Mouse (Mus musculus): ENCODE results near the gene Hopx.

Hopx gene

DNA sequence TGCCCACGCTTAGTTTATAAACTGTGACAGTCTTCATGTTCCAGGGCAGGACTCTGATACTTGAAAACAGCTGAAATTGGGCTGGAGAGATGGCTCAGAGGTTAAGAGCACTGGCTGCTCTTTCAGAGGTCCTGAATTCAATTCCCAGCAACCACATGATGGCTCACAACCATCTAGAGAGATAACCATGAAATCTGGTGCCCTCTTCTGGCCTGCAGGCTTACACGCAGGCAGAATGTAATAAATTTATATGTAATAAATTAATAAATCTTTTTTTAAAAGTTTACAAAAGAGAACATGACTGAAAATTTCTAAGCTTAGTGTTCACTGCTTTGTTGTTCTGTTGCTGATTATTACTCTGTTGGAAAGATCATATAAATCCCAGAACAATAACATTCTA lies 43.9 kb downstream of the Hopx start:
- DNase-seq (ENCODE audit: low spot score in 2 of 2): no peak

DNA sequence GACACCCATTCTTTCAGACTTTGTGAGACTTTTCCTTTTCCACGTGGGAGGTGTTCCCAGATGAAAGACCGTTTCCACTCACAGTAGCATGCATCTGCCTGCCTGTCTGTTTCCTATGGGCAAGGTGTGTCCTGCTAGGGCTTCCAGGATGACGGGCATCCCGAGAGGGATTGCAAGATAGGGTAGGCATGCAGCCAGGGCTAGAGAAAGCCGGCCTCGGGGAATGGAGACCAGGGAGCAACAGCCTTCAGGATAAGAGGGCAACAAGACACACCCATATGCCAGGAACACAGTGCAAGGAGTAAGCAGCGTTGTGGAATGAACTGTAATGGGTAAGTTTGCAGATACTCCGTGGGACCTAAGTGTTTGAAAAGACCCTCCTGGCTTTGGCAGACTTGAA lies 47.6 kb downstream of the Hopx start:
- DNase-seq (ENCODE audit: low spot score in 2 of 2): no peak

DNA sequence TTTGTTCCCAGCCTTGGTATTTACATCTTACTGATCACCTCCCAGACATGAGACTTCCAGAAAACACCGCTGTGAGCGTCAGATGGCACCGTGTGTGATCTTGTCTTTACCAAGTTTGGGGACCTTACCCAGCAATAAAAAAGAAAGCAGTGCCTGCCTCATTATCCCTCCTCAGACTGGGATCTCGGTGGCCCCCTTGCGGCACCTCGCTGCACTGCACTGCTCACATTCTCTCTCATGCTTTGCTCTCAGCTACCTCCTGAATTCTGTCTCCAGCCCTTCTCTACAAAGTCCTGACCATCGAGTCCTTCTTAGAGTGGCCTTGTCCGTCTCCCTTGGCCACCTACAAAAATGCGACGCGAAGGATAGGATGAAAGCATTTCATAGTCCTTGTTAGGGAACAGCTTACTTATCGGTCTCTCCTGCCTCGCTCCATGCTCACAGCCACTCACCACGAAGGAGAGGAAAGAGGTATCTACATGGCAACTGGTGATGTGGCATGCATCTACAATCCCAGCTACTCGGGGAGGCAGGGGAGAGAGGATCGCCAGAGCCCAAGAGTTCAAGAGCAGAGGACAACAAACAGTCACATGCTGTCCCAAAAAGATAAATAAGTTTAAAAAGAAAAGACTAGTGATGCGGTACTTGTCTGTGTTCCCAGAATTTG lies 53.4 kb downstream of the Hopx start:
- peak; percentile 48 to 64 for DNase-seq (ENCODE audit: low spot score in 2 of 2)

DNA sequence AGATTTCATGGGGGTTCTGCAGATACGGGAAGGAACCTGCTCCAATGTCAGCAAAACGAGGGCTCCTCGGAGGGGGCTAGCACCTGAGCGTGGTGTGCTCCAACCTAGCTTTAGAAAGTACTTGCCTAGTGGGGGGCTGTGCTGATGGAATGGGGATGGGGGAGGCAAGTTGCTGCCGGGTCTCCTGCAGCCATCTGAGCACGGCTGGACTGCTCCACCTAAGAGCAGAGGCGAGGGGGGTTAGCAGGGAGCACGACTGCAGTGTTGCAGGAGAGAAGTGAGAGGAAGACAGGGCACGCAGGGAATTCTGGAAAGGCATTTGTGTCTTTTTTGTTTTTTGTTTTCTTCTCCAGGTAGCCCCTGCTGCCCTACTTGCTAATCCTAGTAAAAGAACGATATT lies 54.6 kb downstream of the Hopx start:
- DNase-seq (ENCODE audit: low spot score in 2 of 2): no peak

DNA sequence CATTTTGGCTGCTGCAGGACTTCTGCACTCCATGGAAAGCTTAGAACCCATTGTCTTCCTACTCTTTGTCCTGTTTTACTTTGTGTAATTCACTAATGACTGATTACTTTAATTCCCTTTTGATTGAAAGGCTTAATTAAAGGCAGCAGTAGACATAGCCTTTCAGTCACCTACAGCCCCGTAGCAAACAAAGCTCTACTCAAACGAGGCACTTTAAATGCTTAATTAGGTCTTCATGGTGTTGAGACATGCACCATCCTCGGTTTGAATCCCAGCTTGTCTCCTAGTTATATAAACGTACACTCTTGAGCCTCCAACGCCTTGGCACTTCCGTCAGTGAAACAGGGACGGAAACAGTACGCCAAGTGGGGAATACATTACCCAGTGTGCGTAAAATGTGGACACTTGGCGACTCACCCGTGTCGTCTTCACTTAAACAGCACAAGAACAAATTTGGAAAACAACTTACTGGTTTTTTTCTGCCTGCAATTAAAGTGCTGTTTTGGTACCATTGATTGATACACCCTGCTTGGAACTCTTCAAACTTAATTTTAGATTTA lies 58.0 kb downstream of the Hopx start:
- no peak for DNase-seq (ENCODE audit: low spot score in 2 of 2)

DNA sequence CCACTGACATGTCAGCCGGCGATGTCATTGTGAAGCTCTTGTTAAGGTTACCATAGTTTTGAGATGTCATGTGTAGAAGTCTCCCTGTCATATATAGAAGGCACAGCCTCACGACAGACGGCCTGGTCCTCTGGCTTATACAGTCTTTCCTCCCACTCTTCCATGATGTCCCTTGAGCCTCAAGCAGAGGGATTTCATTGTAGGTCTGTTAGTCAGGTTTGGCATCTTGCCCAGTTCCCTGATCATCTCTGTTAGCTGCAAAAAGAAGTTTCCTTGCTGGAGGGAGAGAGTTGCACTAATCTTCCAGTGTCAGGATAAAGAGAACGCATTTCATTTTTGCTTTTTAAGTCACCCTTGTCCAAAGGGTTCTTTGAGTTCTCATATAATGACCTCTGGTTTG lies 62.3 kb downstream of the Hopx start:
- no peak for DNase-seq (ENCODE audit: low spot score in 2 of 2)

DNA sequence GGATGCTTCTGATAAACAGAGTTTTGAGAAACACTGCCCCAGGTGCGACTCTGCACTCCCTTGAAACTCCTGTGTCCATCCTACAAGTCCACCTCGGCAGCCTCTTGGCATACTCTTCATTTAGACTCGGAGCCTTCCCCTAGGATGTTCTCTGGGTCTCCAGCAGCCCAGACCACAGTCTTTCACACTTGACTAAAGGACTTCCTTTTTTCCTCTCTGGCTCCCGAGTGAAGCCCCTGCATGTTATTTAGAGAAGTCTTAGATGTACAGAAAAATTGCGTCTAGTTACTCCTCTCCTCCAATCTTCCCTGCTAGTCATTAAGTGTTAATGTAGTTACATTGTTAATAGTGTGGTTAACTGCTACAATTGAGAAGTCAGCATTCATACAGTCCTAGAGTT lies 70.6 kb downstream of the Hopx start:
- no peak for DNase-seq (ENCODE audit: low spot score in 2 of 2)

DNA sequence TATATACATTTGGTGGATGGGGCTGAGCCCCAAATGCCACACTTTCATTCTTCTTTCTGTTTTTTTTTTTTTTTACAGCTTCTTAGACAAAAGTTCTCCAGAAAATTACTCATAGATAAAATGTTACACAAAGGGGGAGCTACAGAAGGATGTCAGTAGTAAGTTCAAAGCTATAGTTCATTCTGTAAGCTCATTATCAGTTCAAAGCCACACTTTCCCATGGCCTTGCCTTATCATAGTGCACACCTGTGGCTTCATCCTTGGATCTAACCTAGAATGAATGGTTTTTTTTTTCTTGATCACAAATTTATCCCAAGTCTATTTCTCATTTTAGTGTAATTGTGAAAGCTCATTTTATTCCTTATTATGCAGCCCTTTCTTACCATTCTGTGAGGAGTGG lies 75.5 kb downstream of the Hopx start:
- DNase-seq (ENCODE audit: low spot score in 2 of 2): no peak

DNA sequence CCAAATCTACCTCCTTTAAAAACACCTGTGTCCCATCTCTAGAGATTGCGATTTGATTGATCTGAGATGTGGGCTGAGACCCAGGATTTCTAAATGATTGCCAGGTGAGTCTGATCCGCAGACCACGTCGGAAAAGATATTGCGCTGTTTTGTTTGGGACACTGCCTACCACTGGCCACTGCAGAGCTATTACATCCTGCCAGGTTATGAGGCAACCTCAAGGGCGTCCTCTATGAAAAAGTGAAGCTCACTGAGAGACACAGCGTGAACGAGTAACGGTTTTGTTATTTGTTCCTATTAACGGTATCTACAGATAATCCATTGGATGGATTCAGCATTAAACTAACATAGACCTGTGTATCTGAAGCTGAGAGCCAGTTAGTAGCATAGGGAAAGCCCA lies 76.5 kb downstream of the Hopx start:
- no peak for DNase-seq (ENCODE audit: low spot score in 2 of 2)

Data from frontal cortex, postnatal 25 days (tissue).